Mouse (Mus musculus): Measurements from ENCODE around the gene Boll. TPM values are rescaled to one million over a fixed set of nuclear protein-coding genes. Genes with fewer than 3 reads are reported as not detected.

Boll gene
- 0.36 and 0.61 TPM in 2 replicates for polyA plus RNA-seq (2016; fragmentation: Nextera tagmentation; extraction: Ambion mirVana)

- Histone ChIP-seq H3K9me3 (peaks cover 5% of the 10 kb centered on the region), H3K4me1 (0 out of 2 replicates have a peak, but pooled peaks cover 10% of the 10 kb centered on the region), H3K36me3 (no peaks in the 10 kb centered on the region), H3K27me3 (replicated peaks) (peaks cover 16% of the 10 kb centered on the region), H3K4me3 (peak within 1 kb of the TSS; percentile 47), H3K9ac (0 out of 2 replicates have a peak within 1 kb of the TSS, but pooled peaks have one; percentile 35), H3K4me2 (replicated peaks) (peak within 1 kb of the TSS; percentile 62), H3K27ac (no peak within 1 kb of the TSS)
- 14% methylated on average over 64 of the region's 68 CpGs for WGBS
- peak; percentile 86 for ATAC-seq (ENCODE audit: low FRiP score, low read depth)
Measured at GRCm38 (mm10) chr1:55363044-55363565, at the start of gene Boll. Boll (minus strand) TSS chr1:55363469.

- Histone ChIP-seq H3K27ac (no peak overlapping the region), H3K36me3 (no peaks in the 10 kb centered on the region), H3K9ac (no peak overlapping the region), H3K4me3 (no peak overlapping the region), H3K9me3 (no peaks in the 10 kb centered on the region), H3K27me3 (replicated peaks) (no peaks in the 10 kb centered on the region), H3K4me1 (no peaks in the 10 kb centered on the region), H3K4me2 (replicated peaks) (no peak overlapping the region)
- no peak for ATAC-seq (ENCODE audit: low FRiP score, low read depth)
- WGBS, result 7% methylated on average over 6 of the region's 6 CpGs
Measured at GRCm38 (mm10) chr1:55412569-55412968, 49.3 kb upstream of the Boll start.

GRCm38 (mm10) chr1:55411079-55411478 lies 47.8 kb upstream of the Boll start:
- no peak overlapping the region for H3K27ac ChIP-seq
- H3K9ac ChIP-seq, result no peak overlapping the region
- no peaks in the 10 kb centered on the region for H3K27me3 ChIP-seq (replicated peaks)
- H3K4me3 ChIP-seq, result no peak overlapping the region
- no peaks in the 10 kb centered on the region for H3K9me3 ChIP-seq
- H3K36me3 ChIP-seq, result no peaks in the 10 kb centered on the region
- ATAC-seq (ENCODE audit: low FRiP score, low read depth), result no peak
- WGBS, result 90% methylated on average over 2 of the region's 2 CpGs
- H3K4me1 ChIP-seq, result peaks cover 3% of the 10 kb centered on the region; the same call in 1 of the 2 replicates
- no peak overlapping the region for H3K4me2 ChIP-seq (replicated peaks)

- Histone ChIP-seq H3K4me2 (replicated peaks) (no peak overlapping the region), H3K27ac (no peak overlapping the region), H3K9ac (no peak overlapping the region), H3K9me3 (no peaks in the 10 kb centered on the region), H3K27me3 (replicated peaks) (no peaks in the 10 kb centered on the region), H3K36me3 (no peaks in the 10 kb centered on the region), H3K4me1 (peaks cover 3% of the 10 kb centered on the region; the same call in 1 of the 2 replicates), H3K4me3 (no peak overlapping the region)
- no peak for ATAC-seq (ENCODE audit: low FRiP score, low read depth)
- 82% methylated on average over 2 of the region's 2 CpGs for WGBS
Measured at GRCm38 (mm10) chr1:55410670-55411069, 47.4 kb upstream of the Boll start.

- Histone ChIP-seq H3K9ac (peak overlapping the region; percentile 71), H3K9me3 (no peaks in the 10 kb centered on the region), H3K36me3 (no peaks in the 10 kb centered on the region), H3K4me1 (peaks cover 9% of the 10 kb centered on the region), H3K27ac (peak overlapping the region; percentile 37), H3K27me3 (replicated peaks) (no peaks in the 10 kb centered on the region), H3K4me3 (peak overlapping the region; percentile 78), H3K4me2 (replicated peaks) (peak overlapping the region; percentile 98)
- WGBS, result 3% methylated on average over 35 of the region's 35 CpGs
- no peak; the same call in 1 of the 2 replicates for ATAC-seq (ENCODE audit: low FRiP score, low read depth)
Measured at GRCm38 (mm10) chr1:55406531-55407375, 43.5 kb upstream of the Boll start.

GRCm38 (mm10) chr1:55406023-55406413 lies 42.7 kb upstream of the Boll start:
- peaks cover 9% of the 10 kb centered on the region for H3K4me1 ChIP-seq
- peak overlapping the region; percentile 37; the same call in 1 of the 2 replicates for H3K27ac ChIP-seq
- H3K9ac ChIP-seq, result peak overlapping the region; percentile 71
- H3K36me3 ChIP-seq, result no peaks in the 10 kb centered on the region
- under 1% methylated on average over 40 of the region's 42 CpGs for WGBS
- peak overlapping the region; percentile 78 for H3K4me3 ChIP-seq
- peak; percentile 78 for ATAC-seq (ENCODE audit: low FRiP score, low read depth)
- peak overlapping the region; percentile 98 for H3K4me2 ChIP-seq (replicated peaks)
- no peaks in the 10 kb centered on the region for H3K9me3 ChIP-seq
- H3K27me3 ChIP-seq (replicated peaks), result no peaks in the 10 kb centered on the region

- peak within 1 kb of the TSS; percentile 98 for H3K4me2 ChIP-seq (replicated peaks)
- WGBS, result 3% methylated on average over 51 of the region's 51 CpGs
- H3K27me3 ChIP-seq (replicated peaks), result no peaks in the 10 kb centered on the region
- ATAC-seq (ENCODE audit: low FRiP score, low read depth), result peak; percentile 99
- no peaks in the 10 kb centered on the region for H3K36me3 ChIP-seq
- H3K4me3 ChIP-seq, result peak within 1 kb of the TSS; percentile 78
- no peaks in the 10 kb centered on the region for H3K9me3 ChIP-seq
- peak within 1 kb of the TSS; percentile 71 for H3K9ac ChIP-seq
- H3K4me1 ChIP-seq, result peaks cover 9% of the 10 kb centered on the region
- H3K27ac ChIP-seq, result peak within 1 kb of the TSS; percentile 37
Measured at GRCm38 (mm10) chr1:55405272-55406022, 42.2 kb upstream of the Boll start, which contains the start of gene Plcl1. Plcl1 (plus strand) TSS chr1:55405921.

GRCm38 (mm10) chr1:55404439-55404838 lies 41.2 kb upstream of the Boll start:
- Histone ChIP-seq H3K9ac (no peak overlapping the region), H3K4me1 (peaks cover 9% of the 10 kb centered on the region), H3K27ac (no peak overlapping the region), H3K27me3 (replicated peaks) (no peaks in the 10 kb centered on the region), H3K36me3 (no peaks in the 10 kb centered on the region), H3K9me3 (no peaks in the 10 kb centered on the region), H3K4me3 (no peak overlapping the region), H3K4me2 (replicated peaks) (peak overlapping the region; percentile 98)
- no peak for ATAC-seq (ENCODE audit: low FRiP score, low read depth)
- 3% methylated on average over 3 of the region's 3 CpGs for WGBS

- H3K4me2 ChIP-seq (replicated peaks), result no peak overlapping the region
- no peaks in the 10 kb centered on the region for H3K36me3 ChIP-seq
- H3K27me3 ChIP-seq (replicated peaks), result no peaks in the 10 kb centered on the region
- no peak overlapping the region for H3K9ac ChIP-seq
- no peak for ATAC-seq (ENCODE audit: low FRiP score, low read depth)
- no peak overlapping the region for H3K27ac ChIP-seq
- no peaks in the 10 kb centered on the region for H3K9me3 ChIP-seq
- H3K4me1 ChIP-seq, result 0 out of 2 replicates have a peak, but pooled peaks cover under 1% of the 10 kb centered on the region
- 46% methylated on average over 5 of the region's 5 CpGs for whole genome bisulfite sequencing
- no peak overlapping the region for H3K4me3 ChIP-seq
Measured at GRCm38 (mm10) chr1:55399891-55400290, 36.6 kb upstream of the Boll start.

- 9% methylated on average over 9 of the region's 9 CpGs for WGBS
Measured at GRCm38 (mm10) chr1:55383114-55383773, 20.0 kb upstream of the Boll start.

GRCm38 (mm10) chr1:55380527-55380926 lies 17.3 kb upstream of the Boll start:
- H3K9me3 ChIP-seq, result no peaks in the 10 kb centered on the region
- WGBS, result 63% methylated on average over 2 of the region's 2 CpGs
- H3K4me2 ChIP-seq (replicated peaks), result no peak overlapping the region
- no peaks in the 10 kb centered on the region for H3K27me3 ChIP-seq (replicated peaks)
- ATAC-seq (ENCODE audit: low FRiP score, low read depth), result no peak
- no peak overlapping the region for H3K4me3 ChIP-seq
- no peaks in the 10 kb centered on the region for H3K36me3 ChIP-seq
- no peak overlapping the region for H3K27ac ChIP-seq
- H3K9ac ChIP-seq, result no peak overlapping the region
- H3K4me1 ChIP-seq, result no peaks in the 10 kb centered on the region

More at GRCm38 (mm10) chr1:55383114-55383773, 20.0 kb upstream of the Boll start:
- Histone ChIP-seq H3K9me3 (no peaks in the 10 kb centered on the region), H3K27me3 (replicated peaks) (no peaks in the 10 kb centered on the region), H3K4me2 (replicated peaks) (peak overlapping the region; percentile 23; the same call in 1 of the 2 replicates), H3K4me1 (no peaks in the 10 kb centered on the region), H3K9ac (no peak overlapping the region), H3K27ac (no peak overlapping the region), H3K36me3 (no peaks in the 10 kb centered on the region), H3K4me3 (no peak overlapping the region)
- peak; percentile 88 for ATAC-seq (ENCODE audit: low FRiP score, low read depth)

Measured in neural tube, embryonic 12.5 days (tissue).